ENCODE assay signal across 26 mouse cellular contexts in genomic region chr1:159704925-159705324, GRCm38 (mm10).
DNase-seq lines count a peak whose midpoint lies in the region; ATAC-seq and TF ChIP-seq lines count a peak whose summit lies in the region.
"Had no signal": no experiment of that assay in that cellular context is flagged by ENCODE, and none has a peak within 500 bp of the region (broad histone marks: within the 10 kb centered on the region; RNA-seq: fewer than 3 reads in every experiment).

No protein-coding gene starts in this region.

- no peaks in the 10 kb centered on the region for H3K36me3 ChIP-seq in neural tube, embryonic 15.5 days
- H3K36me3 ChIP-seq in stomach, postnatal 0 days (ENCODE audit: control insufficient read depth, insufficient read depth, low read length): no peaks in the 10 kb centered on the region
- H3K36me3 ChIP-seq: embryonic facial prominence, embryonic 12.5 days; embryonic facial prominence, embryonic 15.5 days; heart, embryonic 10.5 days; heart, embryonic 13.5 days had no signal

- 0 out of 2 replicates have a peak, but pooled peaks have one; percentile 14 for ATAC-seq in neural tube, embryonic 15.5 days (ENCODE audit: low FRiP score)
- ATAC-seq in stomach, postnatal 0 days (ENCODE audit: low FRiP score, low TSS enrichment): no peak
- ATAC-seq: activated CD4-positive, CD25-positive, alpha-beta regulatory T cell, adult 4 months; CD4-positive, CD25-positive, alpha-beta regulatory T cell, adult 4 months; forebrain, embryonic 14.5 days; forebrain, postnatal 0 days; hindbrain, postnatal 0 days had no signal

- no peak overlapping the region for H3K4me3 ChIP-seq in neural tube, embryonic 15.5 days (replicated peaks)
- no peak overlapping the region for H3K4me3 ChIP-seq in stomach, postnatal 0 days (ENCODE audit: low read depth, low read length)
- H3K4me3 ChIP-seq: embryonic facial prominence, embryonic 12.5 days; embryonic facial prominence, embryonic 15.5 days; heart, adult 2 months; heart, embryonic 10.5 days; heart, embryonic 13.5 days had no signal

- no peak overlapping the region for H3K27ac ChIP-seq in neural tube, embryonic 15.5 days (replicated peaks)
- H3K27ac ChIP-seq in stomach, postnatal 0 days (replicated peaks): no peak overlapping the region
- H3K27ac ChIP-seq: embryonic facial prominence, embryonic 12.5 days; embryonic facial prominence, embryonic 15.5 days; heart, adult 2 months; heart, embryonic 10.5 days; heart, embryonic 13.5 days; hindbrain, embryonic 14.5 days; hindbrain, postnatal 0 days had no signal

- no peaks in the 10 kb centered on the region for H3K27me3 ChIP-seq in neural tube, embryonic 15.5 days (replicated peaks)
- H3K27me3 ChIP-seq in stomach, postnatal 0 days (ENCODE audit: control insufficient read depth, insufficient read depth, low read length): no peaks in the 10 kb centered on the region
- H3K27me3 ChIP-seq: embryonic facial prominence, embryonic 12.5 days; embryonic facial prominence, embryonic 15.5 days; heart, embryonic 13.5 days had no signal

- no peaks in the 10 kb centered on the region for H3K9me3 ChIP-seq in neural tube, embryonic 15.5 days (replicated peaks)
- H3K9me3 ChIP-seq in stomach, postnatal 0 days (ENCODE audit: control insufficient read depth, low read length): no peaks in the 10 kb centered on the region
- H3K9me3 ChIP-seq: embryonic facial prominence, embryonic 12.5 days; embryonic facial prominence, embryonic 15.5 days; heart, embryonic 10.5 days; heart, embryonic 13.5 days had no signal

- H3K9ac ChIP-seq in neural tube, embryonic 15.5 days (replicated peaks): no peak overlapping the region
- H3K9ac ChIP-seq in stomach, postnatal 0 days (ENCODE audit: low read length): no peak overlapping the region
- H3K9ac ChIP-seq: embryonic facial prominence, embryonic 12.5 days; embryonic facial prominence, embryonic 15.5 days; forebrain, postnatal 0 days; heart, embryonic 13.5 days; hindbrain, embryonic 14.5 days had no signal

- TF ChIP-seq CTCF in stomach, postnatal 0 days (IDR thresholded peaks at IDR 0.05; ENCODE audit: low read depth): no peak

- intact Hi-C loops in left cerebral cortex, postnatal 4 days (cut with DNase I): no loop called here

- H3K4me1 ChIP-seq in neural tube, embryonic 15.5 days: 0 out of 2 replicates have a peak, but pooled peaks cover 2% of the 10 kb centered on the region
- no peaks in the 10 kb centered on the region for H3K4me1 ChIP-seq in stomach, postnatal 0 days (replicated peaks; ENCODE audit: control insufficient read depth, insufficient read depth)
- H3K4me1 ChIP-seq: embryonic facial prominence, embryonic 15.5 days; heart, embryonic 10.5 days; heart, embryonic 13.5 days had no signal

- no peak for TF ChIP-seq EP300 in stomach, postnatal 0 days (optimal IDR thresholded peaks at IDR 0.05)

- peak; percentile 28 for DNase-seq in left cerebral cortex, adult 11 months (ENCODE audit: low spot score)
- no peak for DNase-seq in left cerebral cortex, postnatal 4 days
- DNase-seq in neural tube, embryonic 10.5 days (ENCODE audit: extremely low spot score, low spot score): no peak
- peak; percentile 81 for DNase-seq in brain, adult 2 months (ENCODE audit: low read depth, low spot score)
- no peak for DNase-seq in stomach, postnatal 0 days (ENCODE audit: low spot score)
- DNase-seq: adrenal gland, adult 8-10 months; adrenal gland, postnatal 25 days; cerebellum, adult 18-20 months; cerebellum, adult 9-10 months; cerebellum, postnatal 14 days; forebrain, postnatal 0 days; gastrocnemius, postnatal 10 days; gastrocnemius, postnatal 36 days; heart, adult 2 months; heart, postnatal 14 days; heart, postnatal 4 days had no signal

- WGBS in neural tube, embryonic 15.5 days: 86% methylated on average over 3 of the region's 3 CpGs
- 85% methylated on average over 3 of the region's 3 CpGs for WGBS in stomach, postnatal 0 days

- no peak overlapping the region for H3K4me2 ChIP-seq in neural tube, embryonic 15.5 days
- H3K4me2 ChIP-seq in stomach, postnatal 0 days (replicated peaks; ENCODE audit: low read depth): no peak overlapping the region
- H3K4me2 ChIP-seq: embryonic facial prominence, embryonic 12.5 days; embryonic facial prominence, embryonic 15.5 days; heart, embryonic 13.5 days; hindbrain, embryonic 14.5 days had no signal

Comparison
In these comparisons a context has a peak if more than half of its experiments do, and no peak if none do; other contexts are left out.
1. DNase-seq: peak in left cerebral cortex, adult 11 months (single experiment) and brain, adult 2 months (single experiment); none in left cerebral cortex, postnatal 4 days (single experiment), neural tube, embryonic 10.5 days (single experiment) and stomach, postnatal 0 days (single experiment).